Mouse (Mus musculus) brain, embryonic 14.5 days (tissue): ENCODE data around the gene Nlgn3.

Experiments
- CTCF ChIP-seq: fragments of 200-500 bp; IDR thresholded peaks from 2 replicates; pipeline ENCODE4 v1.5.1; 2012; ENCODE audit warnings: inconsistent platforms, mild to moderate bottlenecking, moderate library complexity, borderline replicate concordance; ENCODE audit not compliant: insufficient read depth, insufficient read length; ENCODE audit errors: extremely low read depth
- POLR2A ChIP-seq: fragments of 200-500 bp; IDR thresholded peaks from 2 replicates; pipeline ENCODE4 v1.6.1; 2012; ENCODE audit warnings: mild to moderate bottlenecking, inconsistent platforms, borderline replicate concordance; ENCODE audit not compliant: poor library complexity, insufficient read depth, insufficient read length, severe bottlenecking; ENCODE audit errors: extremely low read depth

DNA sequence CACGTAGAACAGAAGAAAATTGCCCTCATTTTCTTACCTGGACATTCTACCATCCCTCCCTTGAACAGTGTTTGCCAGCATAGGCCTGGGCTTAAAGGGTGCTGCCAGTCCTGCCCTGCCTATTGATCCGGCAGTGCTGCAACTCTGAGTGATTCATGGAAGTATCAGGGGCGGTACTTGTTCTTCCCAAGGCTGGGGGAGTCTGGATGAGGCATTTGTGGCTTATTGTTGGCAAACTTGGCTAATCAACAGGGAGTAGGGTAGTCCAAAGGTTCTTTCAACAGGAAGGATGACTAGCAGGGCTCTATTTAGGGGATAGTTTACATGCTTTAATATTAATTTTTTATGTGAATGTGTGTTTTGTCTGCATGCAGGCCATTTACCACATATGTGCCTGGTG, 71.6 kb downstream of the Nlgn3 start:
- TF ChIP-seq CTCF, result no peak
- TF ChIP-seq POLR2A, result no peak
